Mouse (Mus musculus) embryonic facial prominence, embryonic 15.5 days (tissue): ENCODE measurements at regions not wholly inside any gene's neighbourhood (a gene's known extent, or its start where the extent isn't known, plus 50 kb on each side); places are given as distances from the start of the nearest gene placed in this dataset.

Experiments used
- ATAC-seq: fragments of 200-750 bp; cut with Nextera tagmentation; 2 replicates; pipeline ENCODE4 v1.8.0; 2017; ENCODE audit warnings: low read depth, moderate TSS enrichment; ENCODE audit not compliant: insufficient number of reproducible peaks, low FRiP score, low TSS enrichment
- H3K27ac ChIP-seq: fragments of 300-500 bp; sonication (generic); replicated peaks from 2 replicates; pipeline ENCODE4 v1.5.1; 2015; ENCODE audit warnings: mild to moderate bottlenecking, inconsistent platforms
- H3K27me3 ChIP-seq: fragments of 300-500 bp; sonication (generic); 2 replicates; pipeline ENCODE4 v1.6.1; 2015; ENCODE audit warnings: inconsistent platforms
- H3K36me3 ChIP-seq: fragments of 300-500 bp; sonication (generic); 2 replicates; pipeline ENCODE4 v1.6.1; 2015; ENCODE audit warnings: mild to moderate bottlenecking, inconsistent platforms
- H3K4me1 ChIP-seq: fragments of 300-500 bp; sonication (generic); 2 replicates; pipeline ENCODE4 v1.6.1; 2015; ENCODE audit warnings: inconsistent platforms
- H3K4me2 ChIP-seq: fragments of 300-500 bp; sonication (generic); replicated peaks from 2 replicates; pipeline ENCODE4 v1.6.1; 2015; ENCODE audit warnings: mild to moderate bottlenecking, inconsistent platforms
- H3K4me3 ChIP-seq: fragments of 300-500 bp; sonication (generic); replicated peaks from 2 replicates; pipeline ENCODE4 v1.5.1; 2015; ENCODE audit warnings: mild to moderate bottlenecking, inconsistent platforms
- H3K9ac ChIP-seq: fragments of 300-500 bp; sonication (generic); 2 replicates; pipeline ENCODE4 v1.6.1; 2015; ENCODE audit warnings: inconsistent platforms
- H3K9me3 ChIP-seq: fragments of 300-500 bp; sonication (generic); replicated peaks from 2 replicates; pipeline ENCODE4 v1.6.1; 2016; ENCODE audit warnings: inconsistent platforms
- WGBS: fragments of 180-500 bp; shearing (Covaris S2); methylation state at CpG from one replicate; pipeline ENCODE4 v1.1.7; 2015; 5-methylcytosine and 5-hydroxymethylcytosine counted together

DNA sequence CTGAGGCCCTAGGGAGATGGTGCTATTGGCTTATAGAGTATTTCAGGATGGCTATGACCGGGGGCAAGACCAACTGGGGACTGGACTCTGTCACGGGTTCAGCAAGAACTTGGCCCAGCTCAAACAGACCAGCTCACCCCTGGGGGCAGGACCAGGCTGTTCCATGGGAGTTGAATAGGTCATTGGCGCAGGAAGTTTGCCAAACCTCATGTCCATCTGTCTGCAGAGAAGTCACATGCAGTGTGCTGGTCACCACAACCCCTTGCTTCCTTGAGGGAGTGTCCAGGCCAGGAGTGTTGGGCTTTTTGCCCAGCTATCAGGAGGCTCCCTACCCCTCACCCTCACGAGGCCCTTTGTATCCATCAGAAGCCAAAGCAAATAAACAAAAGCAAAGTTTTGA is 226.5 kb downstream of the Sox9 start:
- Histone ChIP-seq H3K4me2 (no peak overlapping the region), H3K27me3 (no peaks in the 10 kb centered on the region; the same call in 1 of the 2 replicates), H3K9ac (no peak overlapping the region), H3K27ac (no peak overlapping the region), H3K9me3 (no peaks in the 10 kb centered on the region), H3K4me3 (no peak overlapping the region), H3K36me3 (no peaks in the 10 kb centered on the region), H3K4me1 (0 out of 2 replicates have a peak, but pooled peaks cover under 1% of the 10 kb centered on the region)
- ATAC-seq = no peak
- WGBS = 72% methylated on average over 4 of the region's 4 CpGs

DNA sequence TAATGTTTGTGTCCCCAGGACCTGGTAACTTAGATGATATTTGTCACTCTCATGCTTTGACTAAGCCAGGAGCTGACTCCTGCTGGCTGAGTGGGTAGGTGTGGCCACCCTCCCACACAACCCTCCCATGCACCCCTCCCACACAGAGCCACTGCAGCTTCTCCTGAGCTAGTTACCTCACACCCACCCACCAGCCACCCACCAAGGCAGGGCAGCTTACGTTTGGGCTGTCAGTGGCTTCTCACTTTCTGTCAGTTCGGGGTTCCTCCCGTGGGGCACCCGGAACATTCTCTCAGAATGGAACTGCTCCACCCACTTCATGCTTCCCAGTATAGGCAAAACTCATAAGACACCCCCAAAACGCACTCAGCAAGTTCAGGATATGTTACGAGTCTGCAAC is 227.4 kb downstream of the Sox9 start:
- WGBS = 67% methylated on average over 6 of the region's 6 CpGs

DNA sequence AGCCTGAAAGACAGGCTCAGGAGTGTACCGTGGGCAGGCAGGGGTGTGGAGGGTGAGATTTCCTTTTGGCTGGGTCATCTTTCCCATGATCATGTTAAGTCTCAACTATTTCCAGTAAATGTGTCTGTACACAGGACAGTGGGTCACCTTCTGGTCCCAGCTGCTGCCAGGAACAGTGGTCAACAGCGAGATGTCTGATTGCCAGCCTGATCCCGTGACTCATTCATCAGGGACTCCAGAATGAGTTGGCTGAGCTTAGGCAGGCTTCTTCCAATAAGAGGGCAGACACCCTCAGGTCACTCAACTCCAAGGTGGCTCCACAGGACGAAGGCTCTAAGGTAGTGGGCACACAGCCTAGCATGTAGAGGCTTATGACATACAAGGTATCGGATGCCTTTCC is 228.9 kb downstream of the Sox9 start:
- H3K9me3 ChIP-seq = no peaks in the 10 kb centered on the region
- no peak overlapping the region for H3K27ac ChIP-seq
- no peak overlapping the region for H3K4me2 ChIP-seq
- no peak overlapping the region for H3K9ac ChIP-seq
- no peak overlapping the region for H3K4me3 ChIP-seq
- peaks cover 18% of the 10 kb centered on the region for H3K4me1 ChIP-seq
- H3K36me3 ChIP-seq = no peaks in the 10 kb centered on the region
- H3K27me3 ChIP-seq = no peaks in the 10 kb centered on the region
- WGBS = 84% methylated on average over 5 of the region's 5 CpGs
- ATAC-seq = no peak

More for the DNA sequence above, 227.4 kb downstream of the Sox9 start:
- Histone ChIP-seq H3K4me1 (peaks cover 6% of the 10 kb centered on the region), H3K27me3 (no peaks in the 10 kb centered on the region; the same call in 1 of the 2 replicates), H3K9me3 (no peaks in the 10 kb centered on the region), H3K4me3 (no peak overlapping the region), H3K9ac (no peak overlapping the region), H3K36me3 (no peaks in the 10 kb centered on the region), H3K27ac (no peak overlapping the region), H3K4me2 (no peak overlapping the region)
- no peak for ATAC-seq

DNA sequence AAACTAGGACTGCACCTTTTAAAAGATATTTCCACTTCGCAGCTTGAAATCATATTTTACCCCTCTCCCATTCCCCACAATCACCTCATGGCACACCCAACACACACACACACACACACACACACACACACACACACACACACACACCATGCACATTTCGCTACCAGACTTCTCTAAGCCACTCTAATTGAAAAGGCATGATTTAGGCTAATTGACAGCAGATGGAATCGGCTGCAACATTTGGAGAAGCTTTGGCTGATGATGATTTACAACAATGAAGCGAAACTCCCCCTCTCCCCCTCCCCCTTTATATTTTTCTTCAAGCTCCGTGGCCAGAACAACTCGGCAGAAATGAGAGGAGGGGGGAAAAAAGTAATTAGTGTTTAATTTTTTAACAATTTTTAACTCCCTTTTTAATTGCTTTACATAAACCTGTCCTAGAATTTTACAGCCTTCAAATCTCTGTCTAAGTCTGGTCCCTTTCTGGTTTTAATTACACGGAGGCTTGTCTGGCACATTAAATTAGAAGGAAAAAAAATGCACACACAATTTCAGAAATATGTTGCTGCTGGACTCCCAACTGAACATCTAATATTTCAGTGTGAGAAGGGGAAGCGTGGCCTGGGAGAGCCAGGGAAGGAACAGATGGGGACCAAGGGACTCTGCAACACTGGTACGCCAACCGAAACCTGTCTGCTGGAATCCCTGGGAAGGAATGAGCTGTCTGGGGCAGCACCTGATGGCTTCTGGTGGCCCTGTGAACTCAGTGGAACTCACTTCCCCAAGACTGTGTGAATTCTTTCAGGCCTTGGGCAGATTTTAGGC is 232.4 kb downstream of the Sox9 start:
- peak overlapping the region; percentile 31 for H3K4me2 ChIP-seq
- WGBS = 21% methylated on average over 10 of the region's 10 CpGs
- H3K9ac ChIP-seq = no peak overlapping the region
- no peaks in the 10 kb centered on the region for H3K36me3 ChIP-seq
- no peaks in the 10 kb centered on the region for H3K27me3 ChIP-seq
- H3K4me1 ChIP-seq = peaks cover 37% of the 10 kb centered on the region
- H3K27ac ChIP-seq = peak overlapping the region; percentile 79
- no peaks in the 10 kb centered on the region for H3K9me3 ChIP-seq
- peak; percentile 41; the same call in 1 of the 2 replicates for ATAC-seq
- H3K4me3 ChIP-seq = no peak overlapping the region

DNA sequence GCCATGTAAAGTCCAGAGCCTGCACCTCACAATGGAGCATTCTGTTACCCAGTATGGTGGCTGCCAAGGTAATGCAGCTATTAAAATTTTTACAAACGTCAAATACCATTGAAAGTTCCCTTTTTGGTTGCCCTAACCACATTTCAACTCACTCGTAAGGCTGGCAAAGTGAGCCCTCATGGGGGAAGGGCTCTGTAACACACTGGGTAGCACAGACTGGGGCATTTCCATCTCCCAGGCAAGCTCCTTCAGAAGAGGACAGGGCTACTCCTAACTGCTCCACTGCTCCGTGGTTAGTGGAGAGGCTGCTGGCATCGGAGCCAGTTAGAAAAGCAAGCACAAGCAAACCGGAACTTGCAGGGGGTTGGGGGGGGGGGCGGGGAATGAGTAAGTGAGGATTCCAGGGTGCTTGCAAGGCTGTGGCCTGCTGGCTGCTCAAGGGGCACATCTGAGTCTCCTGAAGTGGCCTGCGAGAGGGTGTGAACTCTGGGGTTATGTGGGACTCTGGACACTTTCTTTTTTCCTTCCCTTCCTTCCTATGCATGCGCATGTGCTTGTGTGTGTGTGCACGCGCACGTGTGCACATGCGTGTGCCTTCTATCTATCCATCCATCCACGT is 233.8 kb downstream of the Sox9 start:
- Histone ChIP-seq H3K4me2 (no peak overlapping the region), H3K9me3 (no peaks in the 10 kb centered on the region), H3K9ac (no peak overlapping the region), H3K36me3 (no peaks in the 10 kb centered on the region), H3K27me3 (no peaks in the 10 kb centered on the region), H3K27ac (no peak overlapping the region), H3K4me3 (no peak overlapping the region), H3K4me1 (peaks cover 37% of the 10 kb centered on the region)
- ATAC-seq = no peak
- 51% methylated on average over 13 of the region's 13 CpGs for WGBS

DNA sequence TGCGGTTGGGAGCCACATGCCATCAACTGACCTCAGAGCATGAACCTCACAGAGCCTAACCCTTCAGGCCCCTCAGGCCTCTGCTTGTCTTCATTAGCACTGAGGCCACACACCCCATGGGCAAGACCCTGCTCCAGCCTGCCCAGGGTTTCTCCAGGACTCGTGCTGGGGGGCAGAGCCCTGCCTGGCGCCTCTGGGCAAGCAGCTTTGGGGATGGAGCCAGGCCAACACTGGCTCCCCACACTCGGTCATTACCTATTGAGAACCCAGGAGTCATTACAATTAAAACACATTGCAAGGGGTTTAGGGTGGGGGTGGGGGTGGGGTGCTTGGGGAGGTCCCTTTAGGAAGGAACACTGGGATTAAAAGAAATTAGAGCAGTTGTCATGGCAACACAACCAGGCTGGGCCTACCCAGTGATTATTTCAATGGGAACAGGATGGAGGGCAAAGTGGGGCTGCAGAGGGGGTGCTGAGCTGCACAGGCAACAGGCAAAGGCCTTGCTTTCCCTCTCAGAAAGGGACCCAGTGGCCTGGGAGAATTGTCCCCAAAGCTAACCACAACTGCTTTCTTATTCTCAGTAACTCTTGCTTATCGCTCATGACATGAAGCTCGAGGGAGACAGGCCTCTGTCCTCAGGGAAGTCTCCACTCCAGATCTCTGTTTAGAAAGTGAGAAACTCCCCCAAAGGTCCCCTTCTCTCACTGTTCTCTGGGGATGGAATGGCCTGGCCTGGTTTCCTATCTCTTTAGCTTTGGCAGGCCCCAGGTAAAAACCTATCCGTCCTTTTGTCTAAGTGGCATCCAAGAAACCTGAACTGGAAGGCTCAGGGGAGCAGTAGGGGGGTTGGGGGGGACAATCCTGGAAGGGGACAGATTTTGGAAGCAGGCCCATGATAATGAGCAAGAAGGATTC is 235.0 kb downstream of the Sox9 start:
- 0 out of 2 replicates have a peak overlapping the region, but pooled peaks have one; percentile 7 for H3K27ac ChIP-seq
- H3K4me3 ChIP-seq = no peak overlapping the region
- no peak overlapping the region for H3K4me2 ChIP-seq
- WGBS = 46% methylated on average over 7 of the region's 7 CpGs
- no peaks in the 10 kb centered on the region for H3K36me3 ChIP-seq
- H3K27me3 ChIP-seq = no peaks in the 10 kb centered on the region
- peaks cover 46% of the 10 kb centered on the region for H3K4me1 ChIP-seq
- no peaks in the 10 kb centered on the region for H3K9me3 ChIP-seq
- ATAC-seq = peak; percentile 61
- no peak overlapping the region for H3K9ac ChIP-seq

DNA sequence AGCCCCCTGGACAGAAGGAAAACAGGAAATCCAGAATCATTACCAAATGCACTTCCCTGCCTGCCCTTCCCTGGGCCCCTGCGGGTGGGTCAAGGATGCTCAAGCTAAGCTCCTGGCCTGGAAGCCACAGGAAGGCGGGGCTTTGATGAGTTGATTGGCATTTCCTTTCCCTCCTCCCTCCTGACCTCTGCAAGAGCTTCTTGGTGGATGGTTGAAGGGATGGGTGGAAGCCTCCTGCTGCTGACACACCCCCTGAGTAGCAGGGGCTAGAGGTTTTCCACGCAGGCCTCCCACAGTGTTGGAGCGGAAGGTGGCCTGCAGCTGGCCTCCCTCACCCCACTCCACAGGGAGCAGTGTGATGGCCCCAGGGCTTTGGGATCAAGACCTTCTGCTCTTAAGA is 239.5 kb downstream of the Sox9 start:
- no peaks in the 10 kb centered on the region for H3K36me3 ChIP-seq
- H3K4me2 ChIP-seq = no peak overlapping the region
- no peak overlapping the region for H3K4me3 ChIP-seq
- H3K9ac ChIP-seq = no peak overlapping the region
- H3K9me3 ChIP-seq = no peaks in the 10 kb centered on the region
- no peak for ATAC-seq
- peaks cover 22% of the 10 kb centered on the region for H3K4me1 ChIP-seq
- H3K27ac ChIP-seq = no peak overlapping the region
- no peaks in the 10 kb centered on the region for H3K27me3 ChIP-seq
- 34% methylated on average over 4 of the region's 4 CpGs for WGBS

DNA sequence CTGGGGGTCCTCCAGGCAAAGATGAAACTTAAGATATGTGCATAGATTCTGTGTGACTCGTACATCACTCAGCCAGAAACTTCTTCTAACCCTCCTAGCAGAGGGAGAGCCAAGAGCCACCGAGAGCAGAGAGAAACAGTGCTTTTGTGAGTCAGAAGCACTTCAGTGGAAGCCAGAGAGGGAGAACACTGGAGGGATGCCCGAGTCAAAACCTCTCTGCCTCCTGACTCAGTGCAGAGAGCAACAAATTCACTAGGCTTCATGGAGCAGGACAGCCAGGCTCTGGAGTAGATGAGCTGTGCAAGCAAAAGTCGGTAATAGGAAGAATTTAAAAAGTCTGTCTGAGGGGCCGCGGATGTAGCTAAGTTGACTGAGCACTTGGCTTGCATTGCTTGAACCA is 245.0 kb downstream of the Sox9 start:
- no peak overlapping the region for H3K9ac ChIP-seq
- no peaks in the 10 kb centered on the region for H3K9me3 ChIP-seq
- no peaks in the 10 kb centered on the region for H3K27me3 ChIP-seq
- H3K27ac ChIP-seq = no peak overlapping the region
- no peak overlapping the region for H3K4me3 ChIP-seq
- 36% methylated on average over 6 of the region's 6 CpGs for WGBS
- no peak for ATAC-seq
- no peaks in the 10 kb centered on the region for H3K36me3 ChIP-seq
- no peak overlapping the region for H3K4me2 ChIP-seq
- H3K4me1 ChIP-seq = no peaks in the 10 kb centered on the region

DNA sequence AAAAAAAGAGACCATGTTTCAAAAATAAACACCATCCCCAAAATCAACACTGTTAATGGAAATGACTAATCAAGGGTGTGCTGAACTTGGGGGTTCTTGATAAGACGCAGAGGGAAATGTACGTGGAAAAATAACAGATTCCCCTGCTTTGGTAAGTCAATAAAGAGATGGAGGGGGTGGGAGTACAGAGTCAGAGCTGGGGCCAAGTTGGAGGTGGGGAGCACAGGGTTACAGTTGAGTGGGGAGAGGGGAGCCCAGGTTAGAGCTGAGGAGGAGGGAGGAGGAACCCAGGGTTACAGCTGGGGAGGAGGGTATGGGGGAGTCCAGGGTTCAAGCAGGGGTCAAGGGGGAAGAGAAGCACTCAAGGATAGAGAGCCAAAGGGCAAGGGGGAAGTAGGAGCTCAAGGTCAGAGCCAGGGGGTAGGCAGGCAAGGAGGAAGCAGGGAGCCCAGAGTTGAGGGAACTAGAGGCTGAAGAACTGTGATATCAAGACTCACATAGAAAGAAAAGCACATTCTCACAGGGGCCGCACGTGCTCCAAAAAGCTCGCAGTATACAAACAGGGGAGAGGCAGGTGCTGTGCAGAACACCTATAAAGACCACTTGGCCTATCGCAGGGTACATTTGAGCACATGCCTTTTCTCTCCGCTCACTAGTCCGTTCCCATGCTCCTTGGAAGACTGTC is 246.4 kb downstream of the Sox9 start:
- Histone ChIP-seq H3K9ac (no peak overlapping the region), H3K36me3 (no peaks in the 10 kb centered on the region), H3K4me2 (no peak overlapping the region), H3K4me1 (no peaks in the 10 kb centered on the region), H3K9me3 (no peaks in the 10 kb centered on the region), H3K4me3 (no peak overlapping the region), H3K27me3 (no peaks in the 10 kb centered on the region), H3K27ac (no peak overlapping the region)
- WGBS = 88% methylated on average over 8 of the region's 8 CpGs
- no peak for ATAC-seq

DNA sequence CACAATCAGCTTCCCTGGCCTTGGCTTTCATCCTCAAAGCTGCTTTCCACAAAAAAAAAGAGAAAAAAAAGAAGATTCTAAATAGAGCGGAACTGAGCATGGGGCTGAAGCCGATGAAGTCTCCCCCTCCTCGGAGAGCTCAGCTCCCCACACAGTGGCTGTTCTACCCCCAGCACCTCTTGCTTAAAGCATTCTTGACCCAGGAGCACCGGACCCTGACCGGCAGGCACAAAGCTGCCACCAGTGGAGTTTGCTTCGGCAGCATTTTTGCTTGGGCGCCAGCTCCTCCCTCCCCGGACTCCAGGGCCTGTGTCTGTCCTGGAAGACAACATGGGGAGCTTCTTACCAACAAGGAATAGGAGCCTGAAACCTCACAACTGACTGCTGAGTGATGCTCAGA is 249.4 kb downstream of the Sox9 start:
- no peak overlapping the region for H3K27ac ChIP-seq
- no peak overlapping the region for H3K4me2 ChIP-seq
- H3K9ac ChIP-seq = no peak overlapping the region
- H3K4me3 ChIP-seq = no peak overlapping the region
- H3K36me3 ChIP-seq = no peaks in the 10 kb centered on the region
- no peaks in the 10 kb centered on the region for H3K9me3 ChIP-seq
- no peaks in the 10 kb centered on the region for H3K27me3 ChIP-seq
- no peak for ATAC-seq
- H3K4me1 ChIP-seq = no peaks in the 10 kb centered on the region
- WGBS = 63% methylated on average over 8 of the region's 8 CpGs
